In the genomic region with DNA sequence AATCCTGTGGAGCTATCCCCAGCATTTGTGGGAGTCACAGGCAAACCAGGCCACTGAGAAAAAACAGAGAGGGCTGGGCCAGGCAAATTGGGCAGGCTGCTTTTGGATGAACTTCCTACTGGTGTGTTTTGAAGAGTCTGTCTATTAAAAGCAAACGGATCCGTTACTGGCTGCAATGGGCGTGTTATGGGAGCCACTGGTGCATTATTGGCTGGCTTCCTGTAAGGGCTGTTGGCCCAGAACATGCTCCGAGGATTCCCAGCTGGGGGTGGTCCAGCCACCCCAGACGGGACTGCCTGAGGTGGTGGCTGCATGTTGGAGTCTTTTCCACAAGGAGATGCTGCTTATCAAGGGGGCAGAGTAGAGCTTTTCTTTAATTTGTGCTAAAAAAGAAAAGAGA, we compare ENCODE assay signal across 20 mouse cellular contexts. TPM values are rescaled to one million over a fixed set of nuclear protein-coding genes. Genes with fewer than 3 reads are reported as not detected.
A peak's percentile ranks its signal among the peaks of the same experiment; 100 is the strongest.
DNase-seq lines count a peak whose midpoint lies in the region; ATAC-seq and TF ChIP-seq lines count a peak whose summit lies in the region.
"Had no signal": no experiment of that assay in that cellular context is flagged by ENCODE, and none has a peak within 500 bp of the region (broad histone marks: within the 10 kb centered on the region; RNA-seq: fewer than 3 reads in every experiment).

No protein-coding gene starts in this region.

- H3K4me2 ChIP-seq in heart, embryonic 11.5 days: no peak overlapping the region
- no peak overlapping the region for H3K4me2 ChIP-seq in midbrain, embryonic 15.5 days
- H3K4me2 ChIP-seq: embryonic facial prominence, embryonic 12.5 days; forebrain, embryonic 15.5 days; heart, embryonic 13.5 days; hindbrain, embryonic 14.5 days; intestine, embryonic 15.5 days had no signal

- H3K4me3 ChIP-seq in heart, embryonic 11.5 days (ENCODE audit: low read depth, low read length): no peak overlapping the region
- H3K4me3 ChIP-seq in E14TG2a.4 (replicated peaks; ENCODE audit: low read length): peak overlapping the region; percentile 29
- no peak overlapping the region for H3K4me3 ChIP-seq in midbrain, embryonic 15.5 days
- H3K4me3 ChIP-seq: embryonic facial prominence, embryonic 12.5 days; forebrain, embryonic 15.5 days; heart, embryonic 13.5 days; hindbrain, embryonic 10.5 days; intestine, embryonic 15.5 days had no signal

- H3K27me3 ChIP-seq in heart, embryonic 11.5 days (ENCODE audit: control insufficient read depth, insufficient read depth, low read length): no peaks in the 10 kb centered on the region
- H3K27me3 ChIP-seq in E14TG2a.4 (ENCODE audit: insufficient read depth, low read length): no peaks in the 10 kb centered on the region
- H3K27me3 ChIP-seq in midbrain, embryonic 15.5 days (replicated peaks): no peaks in the 10 kb centered on the region
- H3K27me3 ChIP-seq: CH12.LX; embryonic facial prominence, embryonic 12.5 days; forebrain, embryonic 15.5 days; heart, embryonic 13.5 days; intestine, embryonic 15.5 days had no signal

- peak; percentile 95 for DNase-seq in heart, adult 11 months
- peak; percentile 32 for DNase-seq in adipocyte (ENCODE audit: low spot score)
- DNase-seq in gastrocnemius, postnatal 25 days: peak; percentile 78
- no peak for DNase-seq in thymus, postnatal 4 days
- DNase-seq: adrenal gland, adult 2 months; adrenal gland, postnatal 25 days; cerebellum, adult 2 months; embryo, embryonic 11 days; kidney, adult 2 months had no signal

- peaks cover 11% of the 10 kb centered on the region for H3K4me1 ChIP-seq in heart, embryonic 11.5 days (ENCODE audit: control insufficient read depth, insufficient read depth, low read length)
- peaks cover 81% of the 10 kb centered on the region for H3K4me1 ChIP-seq in E14TG2a.4 (replicated peaks; ENCODE audit: low read depth, low read length)
- peaks cover 35% of the 10 kb centered on the region for H3K4me1 ChIP-seq in midbrain, embryonic 15.5 days

- no peaks in the 10 kb centered on the region for H3K9me3 ChIP-seq in heart, embryonic 11.5 days (replicated peaks; ENCODE audit: control insufficient read depth, low read length)
- H3K9me3 ChIP-seq in E14TG2a.4 (ENCODE audit: low read length): no peaks in the 10 kb centered on the region
- no peaks in the 10 kb centered on the region for H3K9me3 ChIP-seq in midbrain, embryonic 15.5 days
- H3K9me3 ChIP-seq: embryonic facial prominence, embryonic 12.5 days; forebrain, embryonic 15.5 days; heart, embryonic 13.5 days; hindbrain, embryonic 10.5 days; intestine, embryonic 15.5 days had no signal

- 78% methylated on average over 5 of the region's 5 CpGs for WGBS in heart, embryonic 11.5 days (ENCODE audit: insufficient replicate concordance)
- WGBS in midbrain, embryonic 15.5 days: 76% methylated on average over 5 of the region's 5 CpGs

- ATAC-seq in heart, embryonic 11.5 days (replicated peaks; ENCODE audit: insufficient number of reproducible peaks, low FRiP score, low TSS enrichment): no peak
- ATAC-seq in midbrain, embryonic 15.5 days (replicated peaks): no peak
- ATAC-seq: forebrain, embryonic 15.5 days; intestine, embryonic 15.5 days had no signal

- peaks cover 25% of the 10 kb centered on the region for H3K36me3 ChIP-seq in heart, embryonic 11.5 days (ENCODE audit: control insufficient read depth, insufficient read depth, low read length)
- peaks cover 53% of the 10 kb centered on the region for H3K36me3 ChIP-seq in E14TG2a.4 (ENCODE audit: insufficient read depth, low read length)
- peaks cover 22% of the 10 kb centered on the region for H3K36me3 ChIP-seq in midbrain, embryonic 15.5 days (replicated peaks)

- H3K9ac ChIP-seq in heart, embryonic 11.5 days (ENCODE audit: low read depth, low read length): no peak overlapping the region
- H3K9ac ChIP-seq in midbrain, embryonic 15.5 days: no peak overlapping the region
- H3K9ac ChIP-seq: embryonic facial prominence, embryonic 12.5 days; forebrain, embryonic 15.5 days; heart, embryonic 13.5 days; hindbrain, embryonic 14.5 days; intestine, embryonic 15.5 days had no signal

- no peak overlapping the region for H3K27ac ChIP-seq in heart, embryonic 11.5 days (ENCODE audit: low read depth, low read length)
- no peak overlapping the region for H3K27ac ChIP-seq in midbrain, embryonic 15.5 days
- H3K27ac ChIP-seq: embryonic facial prominence, embryonic 12.5 days; forebrain, embryonic 15.5 days; heart, embryonic 13.5 days; hindbrain, embryonic 10.5 days; hindbrain, embryonic 14.5 days; intestine, embryonic 15.5 days; kidney, postnatal 0 days had no signal

- no peak for TF ChIP-seq CTCF in E14TG2a.4 (conservative IDR thresholded peaks at IDR 0.05; ENCODE audit: low read length)

RNA-seq across cellular contexts. Expression of gene Sec16a, which starts 3.3 kb away (rescaled TPM):
- polyA plus RNA-seq in heart, embryonic 11.5 days (2014; fragmentation: Nextera tagmentation; extraction: Ambion mirVana): 23.6 and 27.1 TPM in 2 replicates
- total RNA-seq in gastrocnemius, postnatal 25 days (2021): 10 to 100 TPM; 22.0 to 23.9 TPM
- polyA plus RNA-seq in midbrain, embryonic 15.5 days (2015; fragmentation: Nextera tagmentation; extraction: Ambion mirVana): 21.3 and 21.5 TPM in 2 replicates

RNA-seq across cellular contexts. Expression of gene Inpp5e, which starts 32.7 kb away (rescaled TPM):
- 14.1 and 14.2 TPM in 2 replicates for polyA plus RNA-seq in heart, embryonic 11.5 days (2014; fragmentation: Nextera tagmentation; extraction: Ambion mirVana)
- 1 to 10 TPM; 6.5 to 7.6 TPM for total RNA-seq in gastrocnemius, postnatal 25 days (2021)
- polyA plus RNA-seq in midbrain, embryonic 15.5 days (2015; fragmentation: Nextera tagmentation; extraction: Ambion mirVana): 27.7 and 28.6 TPM in 2 replicates

RNA-seq across cellular contexts. Expression of gene Pmpca, which starts 52.5 kb away (rescaled TPM):
- 112 and 134 TPM in 2 replicates for polyA plus RNA-seq in heart, embryonic 11.5 days (2014; fragmentation: Nextera tagmentation; extraction: Ambion mirVana)
- total RNA-seq in gastrocnemius, postnatal 25 days (2021): 100 to 1,000 TPM; 128 to 139 TPM
- 92.1 and 97.6 TPM in 2 replicates for polyA plus RNA-seq in midbrain, embryonic 15.5 days (2015; fragmentation: Nextera tagmentation; extraction: Ambion mirVana)

RNA-seq across cellular contexts. Expression of gene Entr1, which starts 52.6 kb away (rescaled TPM):
- polyA plus RNA-seq in heart, embryonic 11.5 days (2014; fragmentation: Nextera tagmentation; extraction: Ambion mirVana): 87.4 and 89.1 TPM in 2 replicates
- 10 to 100 TPM; 24.9 to 27.3 TPM for total RNA-seq in gastrocnemius, postnatal 25 days (2021)
- 175 and 181 TPM in 2 replicates for polyA plus RNA-seq in midbrain, embryonic 15.5 days (2015; fragmentation: Nextera tagmentation; extraction: Ambion mirVana)
